Mouse (Mus musculus): ENCODE data around the gene Gm7544. TPM values are rescaled to one million over a fixed set of nuclear protein-coding genes. Genes with fewer than 3 reads are reported as not detected.
"Not testable (repeated sequence)": the region's sequence is repeated elsewhere in the genome, so short reads cannot be mapped to it uniquely, and the experiment has no call there.

The Gm7544 gene
- total RNA-seq, 2 experiments from 2014 or later: not detected

GRCm38 (mm10) chr1:82924650-82925049 is 31.2 kb downstream of the Gm7544 start, which contains the start of gene A030014E15Rik:
Gene A030014E15Rik, plus strand, starts transcription at chr1:82924917.
- no peak for ATAC-seq (replicated peaks; ENCODE audit: poor library complexity)

- not testable (repeated sequence) for ATAC-seq (replicated peaks; ENCODE audit: poor library complexity)
These were observed 42.4 kb downstream of the Gm7544 start for GRCm38 (mm10) chr1:82913434-82913833.

GRCm38 (mm10) chr1:82913025-82913424 is 42.8 kb downstream of the Gm7544 start, which contains the start of gene A030005L19Rik:
Gene A030005L19Rik, plus strand, starts transcription at chr1:82913325.
- no peak for ATAC-seq (replicated peaks; ENCODE audit: poor library complexity)

- no peak for ATAC-seq (replicated peaks; ENCODE audit: poor library complexity)
These were observed 49.9 kb downstream of the Gm7544 start for GRCm38 (mm10) chr1:82905886-82906285.

Other genes with a start within 250 kb of the Gm7544 start
- 118 and 129 TPM in 2 replicates for gene Mff, start 231.1 kb downstream of the Gm7544 start, total RNA-seq (2015)
- gene Mff, start 231.1 kb downstream of the Gm7544 start, total RNA-seq (2017): 65.0 and 106 TPM in 2 replicates
- gene Tm4sf20, start 187.6 kb downstream of the Gm7544 start, total RNA-seq (2015): not detected in 2 replicates
- gene Tm4sf20, start 187.6 kb downstream of the Gm7544 start, total RNA-seq (2017): not detected in 2 replicates
- not detected in 2 replicates for gene Gm47791, start 184.8 kb downstream of the Gm7544 start, total RNA-seq (2015)
- gene Gm47791, start 184.8 kb downstream of the Gm7544 start, total RNA-seq (2017): not detected in 2 replicates
- gene Agfg1, start 116.5 kb downstream of the Gm7544 start, total RNA-seq (2015): 43.1 and 48.3 TPM in 2 replicates
- gene Agfg1, start 116.5 kb downstream of the Gm7544 start, total RNA-seq (2017): 31.5 and 36.2 TPM in 2 replicates
- gene A030005L19Rik, start 42.7 kb downstream of the Gm7544 start, total RNA-seq (2015): not detected in 2 replicates
- gene A030005L19Rik, start 42.7 kb downstream of the Gm7544 start, total RNA-seq (2017): not detected in 2 replicates
- 0.17 TPM in 1 of 2 replicates, not detected in the other for gene A030014E15Rik, start 31.1 kb downstream of the Gm7544 start, total RNA-seq (2015)
- not detected in 2 replicates for gene A030014E15Rik, start 31.1 kb downstream of the Gm7544 start, total RNA-seq (2017)
- not detected in 2 replicates for gene Gm6217, start 24.6 kb downstream of the Gm7544 start, total RNA-seq (2015)
- not detected in 2 replicates for gene Gm6217, start 24.6 kb downstream of the Gm7544 start, total RNA-seq (2017)
- not detected in 2 replicates for gene A030003K21Rik, start 12.6 kb downstream of the Gm7544 start, total RNA-seq (2015)
- gene A030003K21Rik, start 12.6 kb downstream of the Gm7544 start, total RNA-seq (2017): not detected in 2 replicates
- gene Gm47955, start 4.3 kb upstream of the Gm7544 start, total RNA-seq (2015): not detected in 2 replicates
- not detected in 2 replicates for gene Gm47955, start 4.3 kb upstream of the Gm7544 start, total RNA-seq (2017)
- not detected in 2 replicates for gene Gm47959, start 44.5 kb upstream of the Gm7544 start, total RNA-seq (2015)
- gene Gm47959, start 44.5 kb upstream of the Gm7544 start, total RNA-seq (2017): not detected in 2 replicates
- gene Slc19a3, start 82.4 kb upstream of the Gm7544 start, total RNA-seq (2015): not detected in 2 replicates
- gene Slc19a3, start 82.4 kb upstream of the Gm7544 start, total RNA-seq (2017): not detected in 2 replicates
- not detected in 2 replicates for gene Krtap28-10, start 86.5 kb upstream of the Gm7544 start, total RNA-seq (2015)
- gene Krtap28-10, start 86.5 kb upstream of the Gm7544 start, total RNA-seq (2017): not detected in 2 replicates
- not detected in 2 replicates for gene Gm47969, start 88.9 kb upstream of the Gm7544 start, total RNA-seq (2015)
- gene Gm47969, start 88.9 kb upstream of the Gm7544 start, total RNA-seq (2017): not detected in 2 replicates
- not detected in 2 replicates for gene A030005K14Rik, start 103.4 kb upstream of the Gm7544 start, total RNA-seq (2015)
- gene A030005K14Rik, start 103.4 kb upstream of the Gm7544 start, total RNA-seq (2017): not detected in 2 replicates
- not detected in 2 replicates for gene Krtap28-13, start 104.9 kb upstream of the Gm7544 start, total RNA-seq (2015)
- gene Krtap28-13, start 104.9 kb upstream of the Gm7544 start, total RNA-seq (2017): not detected in 2 replicates
- gene Ccl20, start 160.8 kb upstream of the Gm7544 start, total RNA-seq (2015): not detected in 2 replicates
- gene Ccl20, start 160.8 kb upstream of the Gm7544 start, total RNA-seq (2017): not detected in 2 replicates
- gene Daw1, start 203.7 kb upstream of the Gm7544 start, total RNA-seq (2015): not detected in 2 replicates
- gene Daw1, start 203.7 kb upstream of the Gm7544 start, total RNA-seq (2017): not detected in 2 replicates